Mouse (Mus musculus): Measurements from ENCODE around the gene Dpp6.

GRCm38 (mm10) chr5:27336698-27337097, 519.7 kb downstream of the Dpp6 start:
- TF ChIP-seq MAX (IDR thresholded peaks at IDR 0.05; ENCODE audit: low read length): no peak
- TF ChIP-seq MEF2A (IDR thresholded peaks at IDR 0.05; ENCODE audit: extremely low read depth, insufficient replicate concordance, low read depth, low read length, poor library complexity, severe bottlenecking): no peak
- TF ChIP-seq CTCF (IDR thresholded peaks at IDR 0.05 in 2 of 3, conservative IDR thresholded peaks at IDR 0.05 in 1 of 3; ENCODE audit: control insufficient read depth in 1 of 3, insufficient read depth in 1 of 3, low read depth in 2 of 3, low read length in 3 of 3, poor library complexity in 1 of 3, severe bottlenecking in 1 of 3): no peak
- no peak for TF ChIP-seq MXI1 (IDR thresholded peaks at IDR 0.05; ENCODE audit: low read depth, low read length)

All from MEL (cell line).